Mouse (Mus musculus) layer of hippocampus, postnatal 36 days (tissue): ENCODE results near the gene Xpa. TPM values are rescaled to one million over a fixed set of nuclear protein-coding genes. Genes with fewer than 3 reads are reported as not detected.

Experiments
- DNase-seq, 2 experiments: peaks; one replicate each; pipeline ENCODE4 v3.0.0; 2022
- total RNA-seq, 2 experiments: library from RNA; stranded (reverse); gene quantifications; 2 replicates each; pipeline ENCODE4 v1.2.3; 2021

Xpa gene
- total RNA-seq, 2 experiments from 2014 or later: 14.0 to 15.1 TPM

DNA sequence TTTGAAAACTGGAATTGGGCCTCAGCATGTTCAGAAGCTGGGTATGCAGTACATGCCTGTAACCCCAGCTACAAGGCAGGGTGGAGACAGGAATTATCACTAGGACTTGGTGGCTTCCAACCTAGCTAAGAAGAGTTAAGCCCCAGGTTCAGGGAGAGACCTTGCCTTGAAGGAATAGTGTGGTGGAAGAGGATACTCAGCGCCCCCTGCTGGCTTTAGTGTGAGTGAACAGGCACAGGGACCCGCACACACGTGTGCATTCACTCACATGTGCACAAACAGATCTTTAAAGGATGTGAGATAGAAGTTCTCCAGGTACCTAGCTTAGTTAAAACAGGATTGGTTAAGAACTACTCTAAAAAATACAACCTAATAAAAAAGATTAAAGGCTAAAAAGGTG, 51.8 kb downstream of the Xpa start:
- DNase-seq: no peak

DNA sequence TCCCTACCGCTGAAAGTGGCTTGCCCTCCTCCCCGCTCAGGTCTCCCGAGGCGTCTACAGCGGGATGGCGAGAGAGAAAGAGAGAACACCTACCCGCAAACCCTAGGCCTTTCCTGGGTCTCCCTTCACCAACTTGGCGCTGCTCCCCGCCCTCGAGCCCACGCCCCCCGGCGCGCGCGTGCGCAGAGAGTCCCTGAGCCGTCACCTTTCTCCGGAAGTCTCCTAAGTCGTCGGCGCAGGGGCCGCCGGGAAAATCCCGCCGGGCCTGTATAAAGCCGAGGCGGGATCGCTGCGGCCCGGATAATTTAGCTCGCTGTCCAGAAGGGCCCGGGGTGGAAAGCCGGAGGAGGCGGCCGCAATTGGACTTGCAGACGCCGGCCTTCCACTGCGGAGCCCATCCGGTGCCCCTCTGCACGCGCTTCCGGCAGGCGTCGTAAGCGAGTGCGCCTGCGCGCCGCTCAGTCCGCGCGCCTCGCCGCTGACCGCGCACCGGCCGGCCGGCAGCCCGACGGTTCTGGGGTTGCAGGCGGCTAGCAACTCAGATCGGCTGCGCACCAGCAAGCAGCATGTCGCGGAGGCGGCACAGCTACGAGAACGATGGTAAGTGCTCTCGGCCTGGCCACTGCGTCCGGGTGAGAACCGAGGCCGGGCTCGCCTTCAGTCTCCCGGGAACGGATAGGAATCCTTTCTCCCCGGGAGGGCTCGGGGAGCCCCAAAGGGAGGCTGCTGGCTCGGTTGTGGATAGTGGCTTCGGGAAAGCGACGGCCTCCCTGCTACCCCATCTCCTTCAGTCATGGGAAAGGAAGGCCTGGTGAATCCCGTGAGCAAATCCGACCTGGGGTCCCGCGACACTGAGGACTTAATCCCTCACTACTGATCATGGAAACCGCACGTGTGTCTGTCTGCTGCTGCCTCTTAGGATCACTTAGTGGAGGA, 57.6 kb downstream of the Xpa start, which contains the start of the genes Ncbp1 and Tstd2:
TSS of gene Ncbp1 (plus strand) at position 327 of the 936 bp plus-strand sequence.
TSS of gene Tstd2 (minus strand) at position 408 of the 936 bp plus-strand sequence.
- DNase-seq: peak; percentile 94

DNA sequence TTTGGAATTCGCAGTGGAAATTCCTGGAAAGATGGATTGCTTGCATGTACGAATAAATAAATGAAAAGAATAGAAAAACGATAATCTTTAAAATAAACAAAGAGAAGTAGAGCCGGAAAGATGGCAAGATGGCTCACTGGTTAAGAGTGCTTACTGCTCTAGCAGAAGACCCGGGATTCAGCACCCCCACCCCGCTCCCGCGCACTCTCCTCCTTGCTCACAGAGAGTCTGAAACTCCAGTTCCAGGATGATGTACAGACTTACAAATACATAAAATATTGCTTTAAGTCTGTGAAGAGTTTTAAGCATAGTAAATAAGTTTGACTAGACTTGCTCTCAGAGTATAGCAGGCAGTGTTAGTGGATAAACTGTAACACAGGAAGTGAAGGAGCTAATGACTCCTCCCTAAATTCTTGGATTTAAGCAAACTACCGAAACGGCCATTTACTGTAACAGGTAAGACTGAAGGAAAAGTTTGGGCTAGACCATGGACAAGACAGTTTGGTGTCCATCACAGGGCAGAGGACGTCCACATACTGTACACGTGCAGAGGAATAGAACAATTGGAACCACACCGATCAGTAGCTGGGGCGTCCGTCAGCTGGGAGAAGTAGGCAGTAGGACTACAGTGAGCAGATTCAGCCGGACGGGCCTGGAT, 58.4 kb downstream of the Xpa start:
- DNase-seq: no peak

DNA sequence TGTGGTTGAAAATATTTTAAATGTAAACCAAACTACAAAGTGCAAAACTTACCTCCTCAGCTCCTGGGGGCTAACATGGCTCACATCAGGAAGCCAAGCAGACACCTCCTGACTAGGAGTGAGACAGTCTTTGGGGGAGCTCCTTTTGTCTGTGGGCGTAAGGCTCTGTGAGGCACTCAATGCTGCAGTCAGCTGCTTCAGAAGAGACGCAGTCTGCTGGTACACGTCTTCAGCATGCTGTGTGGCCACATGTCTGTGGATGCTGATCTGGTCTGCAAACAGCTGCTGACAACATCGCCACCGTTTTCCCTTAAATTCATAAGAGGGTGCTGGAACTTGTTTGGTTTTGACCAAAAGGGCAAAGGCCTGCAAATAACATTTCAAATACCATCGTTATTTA, 64.3 kb downstream of the Xpa start:
- DNase-seq: no peak

DNA sequence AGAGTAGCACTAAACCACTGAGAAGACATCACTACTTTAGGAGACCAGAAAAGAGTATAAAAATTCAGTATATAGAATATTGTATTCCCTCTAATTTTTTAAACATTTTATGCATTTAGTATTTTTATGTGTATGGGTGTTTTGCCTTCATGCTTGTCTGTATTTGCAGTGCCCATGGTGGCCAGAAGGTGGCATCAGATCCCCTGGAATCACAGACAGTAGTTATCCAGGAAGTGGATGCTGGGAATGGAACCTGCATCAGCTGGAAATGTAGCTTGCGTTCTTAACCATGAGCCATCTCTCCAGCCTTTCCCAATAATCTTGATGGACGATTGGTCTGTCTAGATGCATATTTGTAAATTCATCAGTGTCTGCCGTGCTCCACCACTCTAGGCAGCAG, 65.9 kb downstream of the Xpa start:
- DNase-seq: no peak

DNA sequence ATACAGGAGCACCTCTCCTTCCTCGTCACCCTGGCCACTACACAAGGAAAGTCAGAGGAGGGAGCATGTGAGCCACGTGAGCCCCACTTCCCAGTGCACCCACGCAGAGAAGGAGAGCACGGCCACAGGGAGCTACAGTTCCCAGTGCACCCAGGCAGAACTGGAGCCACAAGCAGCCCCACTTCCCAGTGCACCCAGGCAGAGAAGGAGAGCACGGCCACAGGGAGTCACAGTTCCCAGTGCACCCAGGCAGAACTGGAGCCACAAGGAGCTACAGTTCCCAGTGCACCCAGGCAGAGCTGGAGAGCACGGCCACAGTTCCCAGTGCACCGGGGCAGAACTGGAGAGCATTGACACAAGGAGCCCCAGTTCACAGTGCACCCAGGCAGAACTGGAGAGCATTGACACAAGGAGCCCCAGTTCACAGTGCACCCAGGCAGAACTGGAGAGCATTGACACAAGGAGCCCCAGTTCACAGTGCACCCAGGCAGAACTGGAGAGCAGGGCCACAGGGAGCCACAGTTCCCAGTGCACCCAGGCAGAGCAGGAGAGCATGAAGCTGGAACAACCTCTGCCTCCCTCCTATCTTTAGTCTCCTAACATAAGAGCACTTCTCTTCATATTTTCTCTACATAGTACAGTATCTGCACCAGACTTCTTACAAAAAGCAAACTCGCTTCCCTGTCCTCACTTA, 66.7 kb downstream of the Xpa start:
- DNase-seq: no peak

DNA sequence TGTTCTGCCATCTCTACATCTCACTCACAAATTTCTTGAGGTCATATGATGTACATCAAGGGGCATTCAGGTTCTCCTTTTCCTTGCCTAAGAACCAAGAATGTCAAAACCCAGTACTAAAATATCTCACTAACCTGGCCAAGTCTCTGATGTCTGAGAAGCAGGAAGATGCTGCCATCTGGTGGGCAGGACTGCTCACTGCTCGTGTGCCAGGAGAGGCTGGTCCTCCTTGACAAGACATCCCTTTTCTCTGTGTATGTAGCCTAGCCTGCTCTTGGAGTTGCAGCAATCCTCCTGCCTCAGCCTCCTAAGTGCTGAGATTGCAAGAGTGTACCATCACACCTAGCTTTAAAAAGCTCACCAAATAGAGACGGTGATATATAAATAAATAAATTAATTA, 69.6 kb downstream of the Xpa start:
- DNase-seq: peak; percentile 71

DNA sequence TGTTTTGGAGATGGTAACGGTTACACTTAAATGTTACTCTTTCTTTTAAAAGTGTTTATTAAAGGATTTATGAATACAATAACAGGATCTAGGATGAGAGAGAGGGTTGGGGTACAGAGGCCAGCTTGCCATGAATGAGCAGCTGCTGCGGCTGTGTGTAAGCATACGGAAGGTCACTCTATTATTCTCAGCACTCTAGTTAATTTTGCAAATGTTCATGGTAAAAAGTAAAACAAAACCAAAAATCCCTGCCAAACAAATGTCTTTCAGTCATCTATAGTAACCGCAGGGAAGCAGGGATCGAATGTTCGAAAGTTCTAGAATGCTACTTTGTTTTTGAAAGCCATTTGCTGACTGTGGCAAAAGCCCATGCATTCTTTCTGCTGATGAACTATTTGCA, 72.8 kb downstream of the Xpa start:
- no peak for DNase-seq

DNA sequence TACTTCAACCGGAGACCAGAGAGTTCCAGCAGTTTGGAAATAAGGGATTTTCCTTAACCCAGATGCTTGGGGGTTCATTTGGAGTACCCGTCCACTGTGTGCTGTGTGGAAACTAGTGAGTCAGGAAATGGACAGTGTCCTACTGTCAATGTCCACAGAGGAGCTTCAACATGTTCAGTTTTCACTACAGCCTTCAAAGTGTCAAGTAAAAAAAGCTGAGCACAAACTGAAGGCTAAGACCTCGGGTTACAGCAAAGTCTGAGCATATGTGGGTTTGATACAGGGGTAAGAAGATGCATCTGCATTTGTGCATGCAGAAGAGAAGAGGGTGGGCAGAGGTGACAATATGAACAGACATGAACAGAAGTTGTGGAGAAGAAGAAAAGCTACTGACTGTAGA, 75.3 kb downstream of the Xpa start:
- no peak for DNase-seq

DNA sequence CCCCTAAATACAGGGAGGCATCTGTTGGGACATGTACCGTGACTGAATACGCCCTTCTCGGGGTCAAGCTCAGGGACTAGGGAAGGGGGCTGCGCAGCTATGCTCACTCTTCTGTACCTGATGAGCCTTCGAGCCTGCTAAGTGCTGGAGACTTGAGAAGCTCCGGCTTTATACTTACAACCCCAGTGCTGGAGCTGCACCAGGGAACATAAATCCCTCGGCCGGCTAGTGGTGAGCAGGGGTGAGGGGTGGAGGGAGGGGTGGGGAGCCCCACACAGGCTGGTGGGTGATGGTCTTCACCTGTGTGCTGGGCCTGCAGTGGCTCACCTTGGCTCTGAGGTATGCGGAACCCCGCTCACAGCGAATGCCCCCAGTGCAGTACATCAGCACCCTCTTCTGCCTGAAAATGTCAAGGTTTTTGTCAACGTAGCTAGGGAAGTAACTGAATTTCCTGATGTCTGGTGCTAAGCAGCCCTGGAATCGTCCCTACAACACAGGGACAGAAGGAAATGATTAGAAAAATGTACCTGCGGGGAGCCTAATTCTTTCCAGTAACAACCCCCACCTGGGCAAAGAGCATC, 76.5 kb downstream of the Xpa start:
- no peak for DNase-seq

DNA sequence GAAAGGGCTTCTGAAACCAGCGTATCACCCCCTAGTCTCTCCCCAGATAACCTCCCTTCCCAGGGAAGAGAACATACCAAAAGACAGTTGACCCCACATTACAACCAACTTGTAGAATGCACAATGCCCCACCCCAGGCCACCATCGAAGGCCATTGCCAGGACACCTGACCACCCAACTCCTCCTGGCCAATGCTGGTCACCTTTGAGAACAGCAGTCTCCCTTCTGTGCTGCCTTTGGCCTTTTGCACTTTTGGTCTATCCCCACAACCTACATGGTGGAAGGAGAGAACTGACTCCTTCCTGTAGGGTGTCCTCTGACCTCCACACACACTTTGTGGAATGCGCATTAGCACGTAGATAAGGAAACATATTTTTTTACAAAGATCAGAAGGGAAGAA, 78.6 kb downstream of the Xpa start:
- DNase-seq: no peak

DNA sequence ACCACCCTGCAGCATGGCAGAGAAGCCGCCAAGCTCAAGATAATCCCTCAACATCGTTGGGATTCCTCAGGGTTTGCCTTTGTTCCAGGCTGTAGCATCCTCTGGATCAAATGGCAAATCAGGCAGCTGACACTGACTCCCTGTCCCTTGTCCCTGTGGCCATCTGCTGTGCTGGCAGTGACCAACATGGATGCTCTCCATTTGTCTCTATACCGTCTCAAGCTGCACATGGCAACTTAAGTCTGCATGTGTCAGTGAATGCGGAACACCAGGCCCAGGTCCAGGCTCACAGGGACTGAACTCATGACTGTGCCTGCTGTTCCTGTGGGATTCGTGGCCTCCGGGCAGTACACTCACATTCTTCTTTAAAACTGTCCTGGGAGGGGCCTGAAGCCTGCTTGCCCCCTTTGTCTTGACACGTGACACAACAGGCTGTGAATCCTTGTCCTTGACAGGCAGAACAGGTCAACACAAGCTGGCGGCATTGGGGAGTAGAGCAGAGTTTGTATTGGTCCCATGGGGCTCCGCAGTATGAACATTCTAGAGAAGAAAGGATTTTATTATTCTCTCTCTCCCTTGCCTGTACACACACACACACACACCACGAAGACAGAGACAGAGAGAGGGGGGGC, 79.5 kb downstream of the Xpa start:
- no peak for DNase-seq

DNA sequence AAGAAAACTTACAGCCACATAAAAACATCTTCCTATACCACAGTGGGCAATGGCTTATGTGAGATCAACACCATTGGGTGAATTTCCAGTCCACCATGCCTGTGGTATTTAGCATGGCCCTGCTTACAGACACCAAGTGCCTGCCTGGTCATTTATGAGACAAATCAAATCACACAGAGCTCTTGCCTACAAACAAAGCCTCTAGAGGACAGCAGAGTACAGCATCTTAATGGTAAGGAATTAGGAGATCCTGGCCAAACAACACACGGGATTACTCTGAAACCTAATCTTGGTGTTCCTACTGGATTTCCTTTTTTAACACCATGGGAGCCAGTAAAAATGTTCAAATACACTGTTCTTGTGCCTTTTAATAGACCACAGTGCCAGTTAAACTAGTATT, 80.8 kb downstream of the Xpa start:
- no peak for DNase-seq

DNA sequence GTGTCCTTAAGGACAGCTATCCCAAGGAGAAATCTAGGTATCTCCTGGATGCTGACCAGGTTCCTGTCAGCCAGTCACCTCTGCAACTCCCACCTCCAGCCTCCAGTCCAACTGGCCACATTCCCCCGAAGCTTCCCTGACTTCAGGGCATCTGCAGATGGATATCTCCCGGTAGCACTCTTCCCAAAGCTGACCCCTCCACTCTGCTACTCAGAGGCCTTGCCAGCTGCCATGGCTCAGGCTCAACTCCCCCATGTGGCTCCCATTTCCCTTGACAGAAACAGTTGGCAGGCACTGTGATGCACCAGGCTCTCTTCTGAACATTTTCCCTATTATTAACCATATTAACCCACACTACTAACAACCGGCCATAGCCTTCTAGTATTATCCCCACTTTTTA, 84.8 kb downstream of the Xpa start:
- peak in 1 of 2 experiments; percentile 22 for DNase-seq

DNA sequence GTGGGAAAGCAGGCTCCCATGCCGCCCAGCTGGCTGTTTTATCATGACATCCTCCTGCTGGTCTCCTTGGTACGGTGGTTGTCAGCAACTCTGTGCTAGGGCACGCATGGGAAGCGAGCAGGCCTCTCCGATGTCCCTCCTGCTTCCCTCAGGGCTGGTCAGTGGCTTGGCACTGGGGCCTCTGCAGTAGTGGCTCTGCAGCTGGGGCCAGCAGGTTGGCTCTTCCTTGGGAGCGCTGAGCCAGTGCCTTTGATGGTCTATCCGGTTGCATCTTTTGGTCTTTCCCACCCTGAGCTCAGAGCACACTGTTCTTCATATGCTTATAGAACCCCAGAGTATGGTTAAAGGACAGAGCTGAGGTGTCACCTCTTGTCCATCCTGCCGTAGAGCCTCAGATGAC, 86.0 kb downstream of the Xpa start:
- no peak for DNase-seq

Other genes with a start within 250 kb of the Xpa start
- 10 to 100 TPM; 25.7 to 26.0 TPM for gene Tdrd7, start 231.0 kb downstream of the Xpa start, total RNA-seq
- 10 to 100 TPM; 20.4 to 21.4 TPM for gene Tmod1, start 157.4 kb downstream of the Xpa start, total RNA-seq
- gene Ncbp1, start 57.7 kb downstream of the Xpa start, total RNA-seq: 10 to 100 TPM; 56.7 to 61.8 TPM
- gene Tstd2, start 57.6 kb downstream of the Xpa start, total RNA-seq: 10 to 100 TPM; 17.8 to 19.4 TPM
- not detected for gene Foxe1, start 147.3 kb upstream of the Xpa start, total RNA-seq
- 1 to 10 TPM; 4.5 to 5.0 TPM for gene Trmo, start 193.1 kb upstream of the Xpa start, total RNA-seq
- gene Hemgn, start 217.2 kb upstream of the Xpa start, total RNA-seq: not detected